Mouse (Mus musculus) hindbrain, embryonic 14.5 days (tissue): ENCODE results near the gene Srsf12. TPM values are rescaled to one million over a fixed set of nuclear protein-coding genes. Genes with fewer than 3 reads are reported as not detected.
A peak's percentile ranks its signal among the peaks of the same experiment; 100 is the strongest.

Experiments used
- ATAC-seq: fragments of 200-750 bp; cut with Nextera tagmentation; 2 replicates; pipeline ENCODE4 v1.8.0; 2017; ENCODE audit warnings: moderate number of reproducible peaks, mild to moderate bottlenecking, moderate TSS enrichment, moderate library complexity; ENCODE audit not compliant: low FRiP score
- DNase-seq: peaks from one replicate; pipeline ENCODE4 v3.0.0-alpha.2; 2015; ENCODE audit warnings: low spot score
- H3K27ac ChIP-seq: fragments of 300-500 bp; sonication (generic); 2 replicates; pipeline ENCODE4 v1.5.1; 2014; ENCODE audit warnings: mild to moderate bottlenecking, moderate library complexity
- H3K27me3 ChIP-seq: fragments of 300-500 bp; sonication (generic); 2 replicates; pipeline ENCODE4 v1.6.1; 2014; ENCODE audit warnings: mild to moderate bottlenecking, low read length, mixed read lengths; ENCODE audit not compliant: control insufficient read depth, insufficient read depth
- H3K36me3 ChIP-seq: fragments of 300-500 bp; sonication (generic); replicated peaks from 2 replicates; pipeline ENCODE4 v1.6.1; 2014; ENCODE audit not compliant: control insufficient read depth, insufficient read depth
- H3K4me1 ChIP-seq: fragments of 300-500 bp; sonication (generic); replicated peaks from 2 replicates; pipeline ENCODE4 v1.6.1; 2014; ENCODE audit warnings: antibody characterized with exemption, low read length, mixed read lengths; ENCODE audit not compliant: control insufficient read depth, insufficient read depth
- H3K4me2 ChIP-seq: fragments of 300-500 bp; sonication (generic); replicated peaks from 2 replicates; pipeline ENCODE4 v1.6.1; 2014; ENCODE audit warnings: mild to moderate bottlenecking, moderate library complexity
- H3K4me3 ChIP-seq: fragments of 300-500 bp; sonication (generic); replicated peaks from 2 replicates; pipeline ENCODE4 v1.5.1; 2014; ENCODE audit warnings: mild to moderate bottlenecking, low read length
- H3K9ac ChIP-seq: fragments of 300-500 bp; sonication (generic); 2 replicates; pipeline ENCODE4 v1.6.1; 2014
- H3K9me3 ChIP-seq: fragments of 300-500 bp; sonication (generic); 2 replicates; pipeline ENCODE4 v1.6.1; 2016; ENCODE audit warnings: low read length; ENCODE audit not compliant: control insufficient read depth
- WGBS: fragments of 180-500 bp; shearing (Covaris S2); extraction: QIAGEN DNeasy Blood & Tissue Kit; methylation state at CpG from one replicate; pipeline ENCODE4 v1.1.7; 2014; 5-methylcytosine and 5-hydroxymethylcytosine counted together
- polyA plus RNA-seq: library from polyadenylated mRNA; unstranded; fragments of >200 nt; fragmentation: Nextera tagmentation; extraction: Ambion mirVana; gene quantifications from 2 replicates; pipeline ENCODE4 v1.2.1, GENCODE M21; 2014

The Srsf12 gene
- polyA plus RNA-seq = 68.5 and 80.0 TPM in 2 replicates

GRCm38 (mm10) chr4:33208881-33209841 is at the start of gene Srsf12:
Gene Srsf12 (plus strand): TSS chr4:33208991.
- DNase-seq (peak; percentile 67), ATAC-seq (peak; percentile 91)
- Histone ChIP-seq H3K4me1 (peaks cover 15% of the 10 kb centered on the region; the same call in 1 of the 2 replicates), H3K36me3 (no peaks in the 10 kb centered on the region), H3K9me3 (peaks cover 3% of the 10 kb centered on the region; the same call in 1 of the 2 replicates), H3K27me3 (no peaks in the 10 kb centered on the region), H3K4me3 (peak within 1 kb of the TSS; percentile 94), H3K27ac (peak within 1 kb of the TSS; percentile 89), H3K9ac (peak within 1 kb of the TSS; percentile 98), H3K4me2 (peak within 1 kb of the TSS; percentile 93)
- 3% methylated on average over 64 of the region's 65 CpGs for WGBS

DNA sequence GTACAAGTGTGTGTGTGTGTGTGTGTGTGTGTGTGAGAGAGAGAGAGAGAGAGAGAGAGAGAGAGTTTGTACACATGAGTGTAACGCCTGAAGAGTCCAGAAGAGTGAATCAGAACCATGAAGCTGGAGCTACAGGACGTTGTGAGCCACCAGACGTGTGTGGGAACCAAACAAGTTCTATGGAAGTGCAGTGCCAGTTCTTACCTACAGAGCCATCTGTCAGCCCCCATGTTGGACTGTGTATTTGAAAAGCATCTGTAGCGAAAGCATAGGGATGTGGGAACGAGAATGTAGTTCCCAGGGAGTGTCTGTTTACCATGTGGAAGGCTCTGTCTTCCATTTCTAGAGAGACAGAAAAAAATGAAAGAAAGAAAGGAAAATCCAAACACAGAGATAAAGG is 25.3 kb upstream of the Srsf12 start:
- Histone ChIP-seq H3K27me3 (no peaks in the 10 kb centered on the region), H3K36me3 (peaks cover 40% of the 10 kb centered on the region), H3K4me2 (no peak overlapping the region), H3K4me1 (no peaks in the 10 kb centered on the region), H3K4me3 (no peak overlapping the region), H3K9ac (no peak overlapping the region), H3K27ac (no peak overlapping the region), H3K9me3 (no peaks in the 10 kb centered on the region)
- WGBS = 79% methylated on average over 5 of the region's 5 CpGs
- no peak for ATAC-seq
- no peak for DNase-seq

- 18% methylated on average over 9 of the region's 9 CpGs for WGBS
- Histone ChIP-seq H3K4me3 (peak overlapping the region; percentile 73), H3K36me3 (peaks cover 5% of the 10 kb centered on the region; the same call in 1 of the 2 replicates), H3K4me2 (peak overlapping the region; percentile 87), H3K4me1 (0 out of 2 replicates have a peak, but pooled peaks cover 2% of the 10 kb centered on the region), H3K9me3 (no peaks in the 10 kb centered on the region), H3K27ac (peak overlapping the region; percentile 92), H3K9ac (peak overlapping the region; percentile 75), H3K27me3 (no peaks in the 10 kb centered on the region)
- peak; percentile 68 for DNase-seq
- ATAC-seq = no peak
Observed at GRCm38 (mm10) chr4:33188164-33188563, 20.6 kb upstream of the Srsf12 start.

DNA sequence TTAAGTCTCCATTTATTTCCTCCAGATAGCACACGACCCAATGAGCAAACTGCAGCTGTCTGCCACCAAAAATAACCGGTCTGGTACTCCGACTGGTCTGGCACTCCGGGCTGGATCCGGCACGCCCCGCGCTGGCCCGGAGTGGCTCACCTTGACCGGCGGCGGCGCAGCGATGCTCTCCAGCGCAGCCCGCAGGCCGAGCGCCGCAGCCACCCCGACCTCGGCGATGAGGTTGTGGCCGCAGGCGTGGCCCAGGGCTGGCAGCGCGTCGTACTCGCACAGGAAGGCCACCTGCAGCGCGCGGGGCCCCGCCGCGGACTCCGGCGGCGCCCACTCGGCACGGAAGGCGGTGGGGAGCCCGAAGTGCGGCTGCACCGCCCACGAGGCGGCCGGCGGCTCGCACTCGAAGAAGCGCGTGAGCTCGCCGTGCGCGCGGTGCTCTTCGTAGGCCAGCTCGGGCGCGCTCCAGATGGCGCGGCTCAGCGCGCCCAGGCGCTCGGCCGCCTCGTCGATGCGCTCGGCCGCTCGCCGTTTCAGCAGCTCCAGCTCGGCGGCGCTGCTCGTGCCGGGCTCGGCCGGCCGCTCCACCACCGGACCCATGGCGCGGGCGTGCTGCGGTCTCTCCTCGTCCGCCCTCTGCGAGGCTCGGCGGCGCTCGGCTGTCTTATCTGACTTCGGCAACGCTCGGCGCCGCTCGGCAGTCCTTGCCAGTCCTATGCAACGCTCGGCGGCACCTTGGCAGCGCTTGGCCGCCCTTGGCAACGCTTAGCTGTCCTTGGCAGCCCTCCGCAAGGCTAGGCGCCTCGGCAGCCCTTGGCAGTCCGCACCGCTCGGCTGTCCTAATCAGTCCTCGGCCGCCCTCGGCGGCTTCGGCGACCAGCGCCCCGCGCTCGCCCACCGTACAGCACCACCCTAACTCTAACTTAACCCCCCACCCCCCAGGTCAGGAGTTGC is 19.7 kb upstream of the Srsf12 start:
- Histone ChIP-seq H3K36me3 (peaks cover 5% of the 10 kb centered on the region; the same call in 1 of the 2 replicates), H3K4me1 (0 out of 2 replicates have a peak, but pooled peaks cover 2% of the 10 kb centered on the region), H3K27me3 (no peaks in the 10 kb centered on the region), H3K4me2 (peak overlapping the region; percentile 87), H3K9ac (peak overlapping the region; percentile 75), H3K27ac (peak overlapping the region; percentile 92), H3K4me3 (peak overlapping the region; percentile 73), H3K9me3 (no peaks in the 10 kb centered on the region)
- under 1% methylated on average over 106 of the region's 123 CpGs for WGBS
- DNase-seq (peak; percentile 86), ATAC-seq (peak; percentile 95)

GRCm38 (mm10) chr4:33189735-33190036 is 19.1 kb upstream of the Srsf12 start, which contains the start of gene Pm20d2:
Gene Pm20d2 (minus strand): TSS chr4:33189737.
- DNase-seq (no peak), ATAC-seq (no peak)
- peak within 1 kb of the TSS; percentile 92 for H3K27ac ChIP-seq
- H3K9me3 ChIP-seq = no peaks in the 10 kb centered on the region
- H3K4me3 ChIP-seq = peak within 1 kb of the TSS; percentile 73
- WGBS = 19% methylated on average over 6 of the region's 6 CpGs
- H3K36me3 ChIP-seq = peaks cover 5% of the 10 kb centered on the region; the same call in 1 of the 2 replicates
- 0 out of 2 replicates have a peak, but pooled peaks cover 2% of the 10 kb centered on the region for H3K4me1 ChIP-seq
- H3K4me2 ChIP-seq = peak within 1 kb of the TSS; percentile 87
- no peaks in the 10 kb centered on the region for H3K27me3 ChIP-seq
- H3K9ac ChIP-seq = peak within 1 kb of the TSS; percentile 75

DNA sequence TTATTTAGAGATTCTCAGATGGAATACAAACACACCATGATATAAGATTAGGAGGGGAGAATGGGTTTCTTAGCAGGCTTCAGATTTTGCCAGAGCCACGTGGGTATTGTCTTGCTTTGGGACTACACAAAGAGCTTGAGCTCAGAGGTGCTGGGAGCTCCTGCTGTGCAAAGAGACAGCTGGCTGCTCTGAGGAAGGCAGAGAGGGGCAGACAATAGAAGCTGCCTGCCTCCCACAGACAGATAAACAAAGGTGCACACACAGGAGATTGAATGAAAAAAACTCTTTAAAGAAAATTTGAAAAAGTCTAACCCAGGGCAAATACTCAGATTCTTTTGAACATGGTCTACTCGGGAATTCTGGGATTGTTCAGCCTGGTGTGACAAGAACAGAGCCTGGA is 10.7 kb upstream of the Srsf12 start:
- ATAC-seq = no peak
- Histone ChIP-seq H3K4me2 (no peak overlapping the region), H3K4me3 (no peak overlapping the region), H3K9ac (no peak overlapping the region), H3K4me1 (no peaks in the 10 kb centered on the region), H3K36me3 (no peaks in the 10 kb centered on the region), H3K9me3 (no peaks in the 10 kb centered on the region), H3K27me3 (no peaks in the 10 kb centered on the region), H3K27ac (no peak overlapping the region)
- whole genome bisulfite sequencing = 3% methylated on average over 2 of the region's 2 CpGs
- DNase-seq = no peak

- Histone ChIP-seq H3K27ac (no peak overlapping the region), H3K4me1 (peaks cover 7% of the 10 kb centered on the region; the same call in 1 of the 2 replicates)
- no peak for ATAC-seq
Observed at GRCm38 (mm10) chr4:33204682-33205081, 4.1 kb upstream of the Srsf12 start.

GRCm38 (mm10) chr4:33207551-33207950 is 1.2 kb upstream of the Srsf12 start:
- H3K4me1 ChIP-seq = peaks cover 15% of the 10 kb centered on the region; the same call in 1 of the 2 replicates
- no peak for ATAC-seq
- 76% methylated on average over 2 of the region's 2 CpGs for WGBS
- H3K36me3 ChIP-seq = no peaks in the 10 kb centered on the region
- no peak overlapping the region for H3K4me2 ChIP-seq
- no peaks in the 10 kb centered on the region for H3K9me3 ChIP-seq
- no peak for DNase-seq
- H3K9ac ChIP-seq = no peak overlapping the region
- no peak overlapping the region for H3K27ac ChIP-seq
- no peaks in the 10 kb centered on the region for H3K27me3 ChIP-seq
- H3K4me3 ChIP-seq = no peak overlapping the region

More at GRCm38 (mm10) chr4:33204682-33205081, 4.1 kb upstream of the Srsf12 start:
- no peaks in the 10 kb centered on the region for H3K9me3 ChIP-seq
- no peak overlapping the region for H3K4me3 ChIP-seq
- 5% methylated on average over 4 of the region's 4 CpGs for WGBS
- H3K9ac ChIP-seq = no peak overlapping the region
- no peaks in the 10 kb centered on the region for H3K27me3 ChIP-seq
- H3K4me2 ChIP-seq = no peak overlapping the region
- peak; percentile 51 for DNase-seq
- no peaks in the 10 kb centered on the region for H3K36me3 ChIP-seq
